Mouse (Mus musculus) midbrain, postnatal 0 days (tissue): ENCODE results near the gene Olfr639. TPM values are rescaled to one million over a fixed set of nuclear protein-coding genes. Genes with fewer than 3 reads are reported as not detected.

ENCODE experiments used
- ATAC-seq: fragments of 200-750 bp; cut with Nextera tagmentation; 2 replicates; pipeline ENCODE4 v1.8.0; 2017; ENCODE audit warnings: moderate number of reproducible peaks, mild to moderate bottlenecking, moderate TSS enrichment, moderate library complexity; ENCODE audit not compliant: low FRiP score
- DNase-seq: peaks from one replicate; pipeline ENCODE4 v3.0.0-alpha.2; 2015; ENCODE audit warnings: low spot score
- H3K27ac ChIP-seq: fragments of 300-500 bp; sonication (generic); 2 replicates; pipeline ENCODE4 v1.5.1; 2014; ENCODE audit warnings: low read depth, mild to moderate bottlenecking, low read length, mixed read lengths
- H3K27me3 ChIP-seq: fragments of 300-500 bp; sonication (generic); 2 replicates; pipeline ENCODE4 v1.6.1; 2014; ENCODE audit warnings: low read length, control low read depth, mixed read lengths; ENCODE audit not compliant: insufficient read depth
- H3K36me3 ChIP-seq: fragments of 300-500 bp; sonication (generic); 2 replicates; pipeline ENCODE4 v1.6.1; 2014; ENCODE audit warnings: low read length, control low read depth, mixed read lengths; ENCODE audit not compliant: insufficient read depth
- H3K4me1 ChIP-seq: fragments of 300-500 bp; sonication (generic); 2 replicates; pipeline ENCODE4 v1.6.1; 2014; ENCODE audit warnings: mild to moderate bottlenecking, control low read depth, antibody characterized with exemption, low read length, mixed read lengths; ENCODE audit not compliant: insufficient read depth
- H3K4me2 ChIP-seq: fragments of 300-500 bp; sonication (generic); 2 replicates; pipeline ENCODE4 v1.6.1; 2014; ENCODE audit warnings: low read depth, mild to moderate bottlenecking, low read length, mixed read lengths; ENCODE audit not compliant: poor library complexity, severe bottlenecking
- H3K4me3 ChIP-seq: fragments of 300-500 bp; sonication (generic); 2 replicates; pipeline ENCODE4 v1.5.1; 2014; ENCODE audit warnings: low read depth, mild to moderate bottlenecking, low read length, moderate library complexity
- H3K9ac ChIP-seq: fragments of 300-500 bp; sonication (generic); replicated peaks from 2 replicates; pipeline ENCODE4 v1.6.1; 2014; ENCODE audit warnings: mild to moderate bottlenecking, low read length, moderate library complexity, mixed read lengths; ENCODE audit not compliant: poor library complexity, severe bottlenecking
- H3K9me3 ChIP-seq: fragments of 300-500 bp; sonication (generic); 2 replicates; pipeline ENCODE4 v1.6.1; 2016; ENCODE audit warnings: low read length, control low read depth
- CTCF ChIP-seq: IDR thresholded peaks from 2 replicates; pipeline ENCODE4 v1.5.1; 2016; ENCODE audit warnings: antibody characterized with exemption, mild to moderate bottlenecking
- WGBS: fragments of 180-500 bp; shearing (Covaris S2); extraction: QIAGEN DNeasy Blood & Tissue Kit; methylation state at CpG from one replicate; pipeline ENCODE4 v1.1.7; 2014; 5-methylcytosine and 5-hydroxymethylcytosine counted together
- polyA plus RNA-seq: library from polyadenylated mRNA; unstranded; fragments of >200 nt; fragmentation: Nextera tagmentation; extraction: Ambion mirVana; gene quantifications from 2 replicates; pipeline ENCODE4 v1.2.1, GENCODE M21; 2015
- total RNA-seq: library from RNA; depleted of rRNA; stranded (reverse); fragments of >200 nt; gene quantifications from 2 replicates; pipeline ENCODE4 v1.2.3, GENCODE M21; 2014; rRNA removed

Gene Olfr639
- total RNA-seq (0.14 TPM in 1 of 2 replicates, not detected in the other), polyA plus RNA-seq (not detected in 2 replicates)

DNA sequence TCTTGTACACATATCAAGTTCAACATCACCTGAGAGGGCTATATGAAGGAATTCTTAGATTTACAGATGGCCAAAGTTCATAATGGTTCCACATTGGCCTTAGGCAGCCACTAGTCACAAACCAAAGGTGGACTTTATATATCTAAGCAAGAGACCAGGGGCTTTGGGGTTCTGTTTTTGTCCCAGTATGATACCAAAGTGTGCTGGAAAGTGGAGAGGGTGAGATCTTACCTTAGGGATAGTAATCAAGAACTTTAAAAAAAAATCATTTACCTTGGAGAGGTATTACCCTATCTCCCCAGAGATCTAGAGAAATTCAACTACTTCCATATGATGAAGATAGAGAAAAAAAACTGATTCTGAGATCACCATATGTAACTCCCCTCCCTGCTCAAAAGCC, at the start of gene Olfr639:
Gene Olfr639, minus strand, starts transcription at position 101 of the 400 bp plus-strand sequence.
- no peaks in the 10 kb centered on the region for H3K9me3 ChIP-seq
- no peak within 1 kb of the TSS for H3K9ac ChIP-seq
- DNase-seq (no peak), ATAC-seq (no peak)
- H3K4me1 ChIP-seq = no peaks in the 10 kb centered on the region
- TF ChIP-seq CTCF = no peak
- no peak within 1 kb of the TSS for H3K4me3 ChIP-seq
- no peaks in the 10 kb centered on the region for H3K27me3 ChIP-seq
- H3K27ac ChIP-seq = no peak within 1 kb of the TSS
- H3K36me3 ChIP-seq = no peaks in the 10 kb centered on the region
- H3K4me2 ChIP-seq = no peak within 1 kb of the TSS

DNA sequence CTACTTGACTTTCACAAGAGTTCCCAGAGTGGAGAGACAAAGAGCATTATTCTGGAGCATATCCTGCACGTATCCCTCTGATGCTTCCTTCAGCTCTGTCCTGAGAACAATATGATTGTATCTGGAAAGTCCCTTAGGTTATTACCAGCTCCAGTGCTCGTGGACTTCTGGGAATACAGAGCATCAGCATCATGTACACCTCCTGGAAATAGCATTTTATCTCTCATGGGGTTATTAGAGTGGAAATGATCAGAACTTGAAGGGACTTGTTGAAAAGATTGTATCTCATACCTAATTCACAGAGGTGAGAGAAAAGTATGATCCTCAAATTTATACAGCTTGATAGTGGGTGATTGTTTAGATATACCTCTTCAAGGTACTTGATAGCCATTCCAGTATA, 44.2 kb upstream of the Olfr639 start, which contains the start of gene 4930516K23Rik:
Gene 4930516K23Rik, minus strand, starts transcription at position 101 of the 400 bp plus-strand sequence.
- H3K4me3 ChIP-seq = no peak within 1 kb of the TSS
- H3K27ac ChIP-seq = no peak within 1 kb of the TSS
- WGBS = 50% methylated on average over 2 of the region's 2 CpGs
- H3K4me2 ChIP-seq = no peak within 1 kb of the TSS
- TF ChIP-seq CTCF = no peak
- H3K36me3 ChIP-seq = no peaks in the 10 kb centered on the region
- no peaks in the 10 kb centered on the region for H3K4me1 ChIP-seq
- no peaks in the 10 kb centered on the region for H3K27me3 ChIP-seq
- H3K9me3 ChIP-seq = no peaks in the 10 kb centered on the region
- DNase-seq = no peak
- no peak within 1 kb of the TSS for H3K9ac ChIP-seq
- no peak for ATAC-seq

DNA sequence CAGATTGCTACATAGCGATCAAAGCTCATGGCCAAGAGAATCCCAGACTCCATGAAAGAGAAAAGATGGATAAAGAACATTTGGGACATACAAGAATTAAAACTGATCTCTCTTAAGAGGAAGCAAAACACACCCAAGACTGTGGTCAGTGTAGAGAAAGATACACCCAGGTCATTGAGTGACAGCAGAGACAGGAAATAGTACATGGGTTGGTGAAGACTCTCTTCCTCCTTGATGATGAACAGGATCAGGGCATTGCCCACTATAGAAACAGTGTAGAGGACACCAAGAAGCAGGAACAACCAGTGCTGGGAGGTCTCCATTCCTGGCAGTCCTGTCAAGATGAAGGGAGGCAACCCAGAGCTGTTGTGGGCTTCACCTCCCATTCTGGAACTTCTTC, 42.1 kb upstream of the Olfr639 start:
- ATAC-seq (no peak), DNase-seq (no peak)
- TF ChIP-seq CTCF = no peak
- Histone ChIP-seq H3K4me3 (no peak overlapping the region), H3K4me2 (no peak overlapping the region), H3K36me3 (no peaks in the 10 kb centered on the region), H3K27ac (no peak overlapping the region), H3K9me3 (no peaks in the 10 kb centered on the region), H3K27me3 (no peaks in the 10 kb centered on the region), H3K9ac (no peak overlapping the region), H3K4me1 (no peaks in the 10 kb centered on the region)
- 88% methylated on average over 1 of the region's 1 CpGs for WGBS

DNA sequence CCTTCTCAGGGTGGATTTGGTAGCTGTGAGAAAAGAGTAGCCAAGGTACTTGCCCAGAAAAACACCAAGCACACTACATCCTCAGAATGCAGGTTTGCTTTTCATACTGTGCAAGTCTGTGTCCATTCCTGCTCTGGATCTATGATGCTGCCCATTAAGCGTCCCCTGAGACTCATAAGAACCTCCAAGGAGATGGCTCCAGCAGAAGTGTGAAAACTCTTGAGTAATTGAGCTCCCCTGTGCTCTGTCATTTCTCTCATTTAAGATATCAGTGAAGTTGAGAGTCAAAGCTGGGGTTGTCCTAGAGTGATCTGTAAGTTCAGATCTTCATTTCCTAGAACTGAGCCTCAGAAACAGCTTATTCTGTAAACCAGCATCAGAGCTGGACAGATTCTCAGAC, 35.5 kb upstream of the Olfr639 start, which contains the start of gene Olfr642:
Gene Olfr642, minus strand, starts transcription at position 101 of the 400 bp plus-strand sequence.
- no peak for TF ChIP-seq CTCF
- Histone ChIP-seq H3K4me3 (no peak within 1 kb of the TSS), H3K4me2 (no peak within 1 kb of the TSS), H3K4me1 (no peaks in the 10 kb centered on the region), H3K9me3 (no peaks in the 10 kb centered on the region), H3K27me3 (no peaks in the 10 kb centered on the region), H3K27ac (no peak within 1 kb of the TSS), H3K9ac (no peak within 1 kb of the TSS), H3K36me3 (no peaks in the 10 kb centered on the region)
- ATAC-seq = no peak
- 71% methylated on average over 1 of the region's 1 CpGs for WGBS
- no peak for DNase-seq

DNA sequence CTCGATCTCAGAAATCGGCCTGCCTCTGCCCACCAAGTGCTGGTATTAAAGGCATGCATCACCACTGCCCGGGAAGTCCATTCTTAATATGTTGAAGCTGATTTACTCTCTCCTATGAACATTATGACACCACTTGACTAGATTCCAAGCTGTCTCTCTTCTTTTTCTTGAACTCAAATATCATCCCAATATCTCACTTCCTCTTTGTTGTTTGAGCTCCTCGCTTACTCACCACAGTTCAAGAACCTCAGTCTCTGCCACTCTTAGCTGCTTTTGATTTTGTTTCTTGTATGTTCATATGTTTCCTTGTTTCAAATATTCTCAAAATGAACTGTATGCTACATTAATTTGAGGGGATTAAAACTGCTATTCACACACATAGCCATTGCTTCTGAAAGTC, 33.6 kb upstream of the Olfr639 start:
- DNase-seq (no peak), ATAC-seq (no peak)
- Histone ChIP-seq H3K4me1 (no peaks in the 10 kb centered on the region), H3K9ac (no peak overlapping the region), H3K27ac (no peak overlapping the region), H3K4me3 (no peak overlapping the region), H3K27me3 (no peaks in the 10 kb centered on the region), H3K9me3 (no peaks in the 10 kb centered on the region), H3K4me2 (no peak overlapping the region), H3K36me3 (no peaks in the 10 kb centered on the region)
- WGBS = 92% methylated on average over 4 of the region's 4 CpGs
- TF ChIP-seq CTCF = no peak

DNA sequence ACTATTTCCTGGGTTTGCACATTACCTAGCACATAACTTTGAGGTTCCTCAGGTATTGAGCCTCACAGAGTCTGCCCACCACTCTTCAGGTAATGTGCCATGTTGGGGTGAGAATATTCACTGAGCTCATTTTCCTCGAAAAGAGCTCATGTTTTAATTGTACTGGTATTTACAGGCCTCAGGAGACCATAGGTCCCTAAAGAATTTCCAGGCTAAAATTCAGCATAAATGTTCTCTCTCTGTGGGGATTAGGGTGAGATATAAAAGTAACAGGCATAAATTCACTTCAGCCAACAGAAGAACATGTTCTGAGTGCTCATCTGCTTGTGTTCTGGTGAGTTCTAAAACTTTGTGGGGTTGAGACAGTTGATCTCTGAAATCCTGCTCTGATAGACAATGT, 18.0 kb upstream of the Olfr639 start, which contains the start of gene Olfr641:
Gene Olfr641, plus strand, starts transcription at position 301 of the 400 bp plus-strand sequence.
- H3K4me1 ChIP-seq = no peaks in the 10 kb centered on the region
- no peak within 1 kb of the TSS for H3K4me2 ChIP-seq
- H3K9me3 ChIP-seq = no peaks in the 10 kb centered on the region
- no peak within 1 kb of the TSS for H3K4me3 ChIP-seq
- H3K36me3 ChIP-seq = no peaks in the 10 kb centered on the region
- DNase-seq (no peak), ATAC-seq (no peak)
- no peaks in the 10 kb centered on the region for H3K27me3 ChIP-seq
- WGBS = 63% methylated on average over 1 of the region's 1 CpGs
- H3K27ac ChIP-seq = no peak within 1 kb of the TSS
- TF ChIP-seq CTCF = no peak
- no peak within 1 kb of the TSS for H3K9ac ChIP-seq
